13 mouse cellular contexts compared by ENCODE assay signal in the genomic region with DNA sequence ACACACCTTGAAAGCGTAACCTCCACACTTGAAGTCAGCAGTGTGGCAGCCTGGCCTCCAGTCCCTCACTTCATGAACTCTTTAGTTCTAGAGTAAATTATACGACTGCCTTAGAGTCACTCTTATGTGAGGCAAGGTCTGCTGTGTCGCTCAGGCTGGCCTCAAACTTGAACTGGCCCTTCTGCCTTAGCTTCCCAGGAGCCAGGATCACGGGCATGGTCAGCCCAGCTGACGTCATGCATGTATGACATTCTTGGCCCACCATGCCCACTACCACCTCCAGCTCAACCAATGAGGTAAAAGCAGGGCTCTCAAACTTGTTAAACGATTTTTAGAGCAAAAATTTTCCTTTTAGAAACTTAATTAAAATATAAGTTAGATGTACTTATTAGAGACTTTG. TPM values are rescaled to one million over a fixed set of nuclear protein-coding genes. Genes with fewer than 3 reads are reported as not detected.
A peak's percentile ranks its signal among the peaks of the same experiment; 100 is the strongest.
DNase-seq lines count a peak whose midpoint lies in the region; ATAC-seq and TF ChIP-seq lines count a peak whose summit lies in the region.
"Had no signal": no experiment of that assay in that cellular context is flagged by ENCODE, and none has a peak within 500 bp of the region (broad histone marks: within the 10 kb centered on the region; RNA-seq: fewer than 3 reads in every experiment).

No protein-coding gene starts in this region.

- H3K9me3 ChIP-seq in heart, postnatal 0 days (replicated peaks; ENCODE audit: control insufficient read depth, low read length) = no peaks in the 10 kb centered on the region
- H3K9me3 ChIP-seq: heart, embryonic 15.5 days; liver, embryonic 13.5 days; midbrain, embryonic 12.5 days had no signal

- peak overlapping the region; percentile 52; the same call in 1 of the 2 replicates for H3K27ac ChIP-seq in heart, postnatal 0 days (ENCODE audit: low read depth)
- H3K27ac ChIP-seq in left cerebral cortex, adult 2 months = peak overlapping the region; percentile 56; the same call in 1 of the 2 replicates
- H3K27ac ChIP-seq in macrophage = peak overlapping the region; percentile 93
- H3K27ac ChIP-seq: liver, embryonic 13.5 days; midbrain, embryonic 12.5 days had no signal

- peaks cover 71% of the 10 kb centered on the region for H3K36me3 ChIP-seq in heart, postnatal 0 days (replicated peaks; ENCODE audit: control insufficient read depth, insufficient read depth, low read length)
- H3K36me3 ChIP-seq in macrophage (ENCODE audit: inconsistent target) = peaks cover 15% of the 10 kb centered on the region; the same call in 1 of the 2 replicates

- intact Hi-C loops in left cerebral cortex, adult 2 months (cut with DNase I) = no loop called here

- no peak for TF ChIP-seq EP300 in heart, postnatal 0 days (IDR thresholded peaks at IDR 0.05; ENCODE audit: low read depth)

- WGBS in heart, postnatal 0 days = 67% methylated on average over 6 of the region's 6 CpGs
- WGBS in macrophage (ENCODE audit: missing documents) = 94% methylated on average over 6 of the region's 6 CpGs

- peaks cover 9% of the 10 kb centered on the region; the same call in 1 of the 2 replicates for H3K4me1 ChIP-seq in heart, postnatal 0 days (ENCODE audit: control insufficient read depth, insufficient read depth)
- H3K4me1 ChIP-seq: liver, embryonic 13.5 days; midbrain, embryonic 12.5 days had no signal

- no peak overlapping the region for H3K9ac ChIP-seq in heart, postnatal 0 days (replicated peaks; ENCODE audit: low read depth, low read length)
- H3K9ac ChIP-seq: heart, embryonic 15.5 days; liver, embryonic 13.5 days; midbrain, embryonic 12.5 days had no signal

- DNase-seq in cerebellum, postnatal 14 days = peak; percentile 32 to 51
- no peak for DNase-seq in cerebellum, adult 8-10 months
- DNase-seq in heart, postnatal 0 days (ENCODE audit: low spot score) = no peak
- DNase-seq in heart, adult 9 months (ENCODE audit: low spot score in 2 of 2) = no peak
- DNase-seq in left cerebral cortex, adult 2 months (ENCODE audit: extremely low spot score in 1 of 2, low spot score in 2 of 2) = peak in 1 of 2 experiments; percentile 14
- no peak for DNase-seq in left cerebral cortex, adult 11 months (ENCODE audit: low spot score)
- DNase-seq: liver, embryonic 13.5 days had no signal

- no peak overlapping the region for H3K4me3 ChIP-seq in heart, postnatal 0 days (ENCODE audit: low read depth, low read length)
- no peak overlapping the region for H3K4me3 ChIP-seq in left cerebral cortex, adult 2 months
- no peak overlapping the region for H3K4me3 ChIP-seq in macrophage (ENCODE audit: inconsistent target)
- H3K4me3 ChIP-seq: erythroblast, embryonic 14.5 days; heart, embryonic 15.5 days; liver, embryonic 13.5 days; midbrain, embryonic 12.5 days; myocyte had no signal

- no peak for ATAC-seq in heart, postnatal 0 days (ENCODE audit: insufficient read depth, low read depth)
- ATAC-seq: Patski had no signal

- no peak for TF ChIP-seq CTCF in heart, postnatal 0 days (IDR thresholded peaks at IDR 0.05; ENCODE audit: low read depth)
- no peak for TF ChIP-seq CTCF in left cerebral cortex, adult 2 months (IDR thresholded peaks at IDR 0.05)

- no peak overlapping the region for H3K4me2 ChIP-seq in heart, postnatal 0 days (ENCODE audit: low read depth, low read length)
- H3K4me2 ChIP-seq: heart, embryonic 15.5 days; liver, embryonic 13.5 days; midbrain, embryonic 12.5 days had no signal

- H3K79me2 ChIP-seq in macrophage (ENCODE audit: inconsistent target) = no peaks in the 10 kb centered on the region

- H3K27me3 ChIP-seq in heart, postnatal 0 days (ENCODE audit: control insufficient read depth, insufficient read depth, low read length) = no peaks in the 10 kb centered on the region
- H3K27me3 ChIP-seq: heart, embryonic 15.5 days; liver, embryonic 13.5 days; midbrain, embryonic 12.5 days; Patski had no signal

RNA-seq across cellular contexts. Expression of gene Cep95, which starts 32.3 kb away (rescaled TPM):
- total RNA-seq in heart, postnatal 0 days (2014; rRNA removed; ENCODE audit: low replicate concordance) = 3.6 and 4.8 TPM in 2 replicates
- 8.2 and 9.2 TPM in 2 replicates for polyA plus RNA-seq in heart, postnatal 0 days (2015; fragmentation: Nextera tagmentation; extraction: Ambion mirVana)
- 10 to 100 TPM; 12.6 to 15.1 TPM for total RNA-seq in left cerebral cortex, adult 2 months (2021)
- total RNA-seq in macrophage (2018; cell fraction: chromatin; rRNA removed) = 100 to 1,000 TPM in 5 of 26 experiments, 10 to 100 TPM in 21; 11.3 to 128 (median 74.8) TPM
- 10 to 100 TPM in 3 of 26 experiments, 1 to 10 TPM in 23; 1.9 to 11.0 (median 8.5) TPM for total RNA-seq in macrophage (2018; cell fraction: cytosol; rRNA removed)
- total RNA-seq in macrophage (2018; cell fraction: nucleus; rRNA removed) = 10 to 100 TPM; 10.9 to 88.9 (median 37.9) TPM
- 6.7 to 17.1 TPM (median 14.3 TPM) in 3 replicates for polyA plus RNA-seq in macrophage (2018)

RNA-seq across cellular contexts. Expression of gene Ddx5, which starts 32.4 kb away (rescaled TPM):
- 267 and 282 TPM in 2 replicates for total RNA-seq in heart, postnatal 0 days (2014; rRNA removed; ENCODE audit: low replicate concordance)
- polyA plus RNA-seq in heart, postnatal 0 days (2015; fragmentation: Nextera tagmentation; extraction: Ambion mirVana) = 165 and 173 TPM in 2 replicates
- 100 to 1,000 TPM; 652 to 679 TPM for total RNA-seq in left cerebral cortex, adult 2 months (2021)
- total RNA-seq in macrophage (2018; cell fraction: chromatin; rRNA removed) = 1,000 to 10,000 TPM; 1,977 to 3,563 (median 2,658) TPM
- 100 to 1,000 TPM; 341 to 915 (median 562) TPM for total RNA-seq in macrophage (2018; cell fraction: cytosol; rRNA removed)
- total RNA-seq in macrophage (2018; cell fraction: nucleus; rRNA removed) = 1,000 to 10,000 TPM; 1,291 to 2,429 (median 1,755) TPM
- polyA plus RNA-seq in macrophage (2018) = 399 to 726 TPM (median 627 TPM) in 3 replicates

RNA-seq across cellular contexts. Expression of gene Polg2, which starts 42.1 kb away (rescaled TPM):
- total RNA-seq in heart, postnatal 0 days (2014; rRNA removed; ENCODE audit: low replicate concordance) = 1.1 and 6.3 TPM in 2 replicates
- 6.5 and 7.2 TPM in 2 replicates for polyA plus RNA-seq in heart, postnatal 0 days (2015; fragmentation: Nextera tagmentation; extraction: Ambion mirVana)
- total RNA-seq in left cerebral cortex, adult 2 months (2021) = 1 to 10 TPM; 3.2 to 4.2 TPM
- 10 to 100 TPM in 16 of 26 experiments, 1 to 10 TPM in 10; 1.9 to 90.8 (median 16.4) TPM for total RNA-seq in macrophage (2018; cell fraction: chromatin; rRNA removed)
- 1 to 10 TPM in 20 of 26 experiments, under 1 TPM in 6; 0.62 to 3.6 (median 1.8) TPM for total RNA-seq in macrophage (2018; cell fraction: cytosol; rRNA removed)
- total RNA-seq in macrophage (2018; cell fraction: nucleus; rRNA removed) = 10 to 100 TPM in 12 of 26 experiments, 1 to 10 TPM in 14; 1.7 to 24.1 (median 9.8) TPM
- polyA plus RNA-seq in macrophage (2018) = 1.2 to 4.5 TPM (median 1.9 TPM) in 3 replicates

Comparison
In these comparisons a context has a peak if more than half of its experiments do, and no peak if none do; other contexts are left out.
1. DNase-seq: peak in cerebellum, postnatal 14 days (2 of 2); none in cerebellum, adult 8-10 months (single experiment), heart, postnatal 0 days (single experiment), heart, adult 9 months (0 of 2) and left cerebral cortex, adult 11 months (single experiment).
2. Peak in every context shown above with its lines, with median percentiles within 50 percentile points of each other: H3K27ac ChIP-seq.